Mouse (Mus musculus): ENCODE measurements around the gene Zbtb16. TPM values are rescaled to one million over a fixed set of nuclear protein-coding genes. Genes with fewer than 3 reads are reported as not detected.

The Zbtb16 gene
- total and polyA plus RNA-seq, 3 experiments, result 15.7 to 150 (median 149) TPM

GRCm38 (mm10) chr9:48793638-48794188, 42.3 kb downstream of the Zbtb16 start:
- H3K4me3 ChIP-seq, result no peak overlapping the region
- WGBS, result 71% methylated on average over 4 of the region's 4 CpGs
- no peak for TF ChIP-seq CTCF (IDR thresholded peaks at IDR 0.05)
- TF ChIP-seq EP300 (IDR thresholded peaks at IDR 0.05; ENCODE audit: insufficient read depth, low read depth, low read length), result no peak
- TF ChIP-seq POLR2A (IDR thresholded peaks at IDR 0.05; ENCODE audit: insufficient read depth, low read depth, low read length), result no peak
- no peak overlapping the region for H3K9ac ChIP-seq (ENCODE audit: low read depth, low read length)
- H3K36me3 ChIP-seq (ENCODE audit: control insufficient read depth, insufficient read depth, low read length), result peaks cover 33% of the 10 kb centered on the region
- no peak overlapping the region for H3K27ac ChIP-seq
- H3K27me3 ChIP-seq (ENCODE audit: control insufficient read depth, insufficient read depth, low read length), result no peaks in the 10 kb centered on the region
- H3K4me1 ChIP-seq (ENCODE audit: control insufficient read depth, insufficient read depth, low read length), result peaks cover 25% of the 10 kb centered on the region
- intact Hi-C loops (cut with DNase I), result no loop called here
- 0 out of 2 replicates have a peak, but pooled peaks cover 1% of the 10 kb centered on the region for H3K79me2 ChIP-seq (replicated peaks; ENCODE audit: control insufficient read depth, insufficient read depth, low read length)
- no peak for DNase-seq

GRCm38 (mm10) chr9:48790575-48790974, 45.4 kb downstream of the Zbtb16 start:
- no peak overlapping the region for H3K27ac ChIP-seq
- H3K4me1 ChIP-seq (ENCODE audit: control insufficient read depth, insufficient read depth, low read length), result peaks cover 28% of the 10 kb centered on the region
- H3K79me2 ChIP-seq (replicated peaks; ENCODE audit: control insufficient read depth, insufficient read depth, low read length), result 0 out of 2 replicates have a peak, but pooled peaks cover under 1% of the 10 kb centered on the region
- H3K4me3 ChIP-seq, result no peak overlapping the region
- H3K9ac ChIP-seq (ENCODE audit: low read depth, low read length), result no peak overlapping the region
- intact Hi-C loops (cut with DNase I), result no loop called here
- peaks cover 35% of the 10 kb centered on the region for H3K36me3 ChIP-seq (ENCODE audit: control insufficient read depth, insufficient read depth, low read length)
- no peak for DNase-seq
- 86% methylated on average over 10 of the region's 10 CpGs for WGBS
- H3K27me3 ChIP-seq (ENCODE audit: control insufficient read depth, insufficient read depth, low read length), result no peaks in the 10 kb centered on the region
- TF ChIP-seq POLR2A (IDR thresholded peaks at IDR 0.05; ENCODE audit: insufficient read depth, low read depth, low read length) (no peak), EP300 (IDR thresholded peaks at IDR 0.05; ENCODE audit: insufficient read depth, low read depth, low read length) (no peak), CTCF (IDR thresholded peaks at IDR 0.05) (no peak)

- Histone ChIP-seq H3K4me1 (ENCODE audit: control insufficient read depth, insufficient read depth, low read length) (peaks cover 30% of the 10 kb centered on the region), H3K4me3 (no peak overlapping the region), H3K9ac (ENCODE audit: low read depth, low read length) (peak overlapping the region; percentile 37; the same call in 1 of the 2 replicates), H3K27ac (peak overlapping the region; percentile 48), H3K27me3 (ENCODE audit: control insufficient read depth, insufficient read depth, low read length) (no peaks in the 10 kb centered on the region), H3K79me2 (replicated peaks; ENCODE audit: control insufficient read depth, insufficient read depth, low read length) (no peaks in the 10 kb centered on the region), H3K36me3 (ENCODE audit: control insufficient read depth, insufficient read depth, low read length) (peaks cover 30% of the 10 kb centered on the region)
- WGBS, result 52% methylated on average over 9 of the region's 9 CpGs
- intact Hi-C loops (cut with DNase I), result loop anchor here (5.0 kb wide), 1 partner anchor 34 kb away; no protein-coding TSS in a partner anchor
- no peak for TF ChIP-seq POLR2A (IDR thresholded peaks at IDR 0.05; ENCODE audit: insufficient read depth, low read depth, low read length)
- DNase-seq, result no peak
Observed at GRCm38 (mm10) chr9:48787906-48788410, 48.1 kb downstream of the Zbtb16 start.

- Histone ChIP-seq H3K9ac (ENCODE audit: low read depth, low read length) (no peak overlapping the region), H3K4me1 (ENCODE audit: control insufficient read depth, insufficient read depth, low read length) (peaks cover 34% of the 10 kb centered on the region), H3K36me3 (ENCODE audit: control insufficient read depth, insufficient read depth, low read length) (peaks cover 34% of the 10 kb centered on the region), H3K79me2 (replicated peaks; ENCODE audit: control insufficient read depth, insufficient read depth, low read length) (no peaks in the 10 kb centered on the region), H3K27me3 (ENCODE audit: control insufficient read depth, insufficient read depth, low read length) (no peaks in the 10 kb centered on the region), H3K4me3 (no peak overlapping the region), H3K27ac (peak overlapping the region; percentile 52)
- DNase-seq, result no peak
- intact Hi-C loops (cut with DNase I), result loop anchor here (5.0 kb wide), 1 partner anchor 35 kb away; no protein-coding TSS in a partner anchor
- TF ChIP-seq CTCF (IDR thresholded peaks at IDR 0.05) (no peak), POLR2A (IDR thresholded peaks at IDR 0.05; ENCODE audit: insufficient read depth, low read depth, low read length) (no peak), EP300 (IDR thresholded peaks at IDR 0.05; ENCODE audit: insufficient read depth, low read depth, low read length) (no peak)
- 43% methylated on average over 1 of the region's 1 CpGs for WGBS
Observed at GRCm38 (mm10) chr9:48787321-48787720, 48.7 kb downstream of the Zbtb16 start.

GRCm38 (mm10) chr9:48786814-48787213, 49.2 kb downstream of the Zbtb16 start:
- H3K27ac ChIP-seq, result peak overlapping the region; percentile 52
- 54% methylated on average over 6 of the region's 6 CpGs for WGBS
- intact Hi-C loops (cut with DNase I), result loop anchor here (5.0 kb wide), 1 partner anchor 35 kb away; no protein-coding TSS in a partner anchor

GRCm38 (mm10) chr9:48784937-48785336, 51.1 kb downstream of the Zbtb16 start:
- Histone ChIP-seq H3K79me2 (replicated peaks; ENCODE audit: control insufficient read depth, insufficient read depth, low read length) (0 out of 2 replicates have a peak, but pooled peaks cover 3% of the 10 kb centered on the region), H3K27ac (no peak overlapping the region), H3K4me1 (ENCODE audit: control insufficient read depth, insufficient read depth, low read length) (peaks cover 37% of the 10 kb centered on the region), H3K27me3 (ENCODE audit: control insufficient read depth, insufficient read depth, low read length) (no peaks in the 10 kb centered on the region), H3K36me3 (ENCODE audit: control insufficient read depth, insufficient read depth, low read length) (peaks cover 33% of the 10 kb centered on the region), H3K4me3 (no peak overlapping the region), H3K9ac (ENCODE audit: low read depth, low read length) (no peak overlapping the region)
- WGBS, result 40% methylated on average over 6 of the region's 6 CpGs
- intact Hi-C loops (cut with DNase I), result loop anchor here (5.0 kb wide), 1 partner anchor 37 kb away; no protein-coding TSS in a partner anchor
- no peak for TF ChIP-seq POLR2A (IDR thresholded peaks at IDR 0.05; ENCODE audit: insufficient read depth, low read depth, low read length)
- TF ChIP-seq CTCF (IDR thresholded peaks at IDR 0.05), result no peak
- no peak for TF ChIP-seq EP300 (IDR thresholded peaks at IDR 0.05; ENCODE audit: insufficient read depth, low read depth, low read length)
- DNase-seq, result no peak

More at GRCm38 (mm10) chr9:48786814-48787213, 49.2 kb downstream of the Zbtb16 start:
- Histone ChIP-seq H3K9ac (ENCODE audit: low read depth, low read length) (no peak overlapping the region), H3K4me1 (ENCODE audit: control insufficient read depth, insufficient read depth, low read length) (peaks cover 37% of the 10 kb centered on the region), H3K27me3 (ENCODE audit: control insufficient read depth, insufficient read depth, low read length) (no peaks in the 10 kb centered on the region), H3K79me2 (replicated peaks; ENCODE audit: control insufficient read depth, insufficient read depth, low read length) (0 out of 2 replicates have a peak, but pooled peaks cover 3% of the 10 kb centered on the region), H3K4me3 (no peak overlapping the region), H3K36me3 (ENCODE audit: control insufficient read depth, insufficient read depth, low read length) (peaks cover 34% of the 10 kb centered on the region)
- TF ChIP-seq EP300 (IDR thresholded peaks at IDR 0.05; ENCODE audit: insufficient read depth, low read depth, low read length), result peak; percentile 87
- no peak for TF ChIP-seq CTCF (IDR thresholded peaks at IDR 0.05)
- 0 out of 2 replicates have a peak, but pooled peaks have one; percentile 35 for TF ChIP-seq POLR2A (IDR thresholded peaks at IDR 0.05; ENCODE audit: insufficient read depth, low read depth, low read length)
- DNase-seq, result peak; percentile 56 to 64
